Mouse (Mus musculus): Measurements from ENCODE around the gene Inpp5d.
"Not testable (repeated sequence)": the region's sequence is repeated elsewhere in the genome, so short reads cannot be mapped to it uniquely, and the experiment has no call there.

The Inpp5d gene

DNA sequence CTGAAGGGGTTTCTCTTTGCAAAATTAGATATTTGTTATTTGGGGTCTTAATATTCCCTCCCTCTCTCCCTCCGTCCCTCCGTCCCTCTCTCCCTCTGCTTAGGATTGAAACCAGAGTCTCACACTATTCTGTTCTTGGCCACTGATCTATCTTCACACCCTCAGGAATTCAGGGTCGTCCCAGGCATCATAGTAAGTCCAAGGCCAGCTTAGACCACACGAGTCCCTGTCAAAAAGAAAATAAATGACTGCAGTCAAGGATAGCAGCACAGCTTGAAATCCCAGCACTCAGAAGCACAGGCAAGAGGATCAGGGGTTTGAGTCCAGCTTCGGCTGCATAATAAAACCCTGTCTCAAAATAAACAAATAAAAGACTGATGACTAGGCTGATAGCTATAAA, 35.0 kb downstream of the Inpp5d start:
- in situ Hi-C loops (cut with MboI), result loop anchor here (5.0 kb wide), 1 partner anchor 33 kb away; the partner anchor contains the start of gene Inpp5d

DNA sequence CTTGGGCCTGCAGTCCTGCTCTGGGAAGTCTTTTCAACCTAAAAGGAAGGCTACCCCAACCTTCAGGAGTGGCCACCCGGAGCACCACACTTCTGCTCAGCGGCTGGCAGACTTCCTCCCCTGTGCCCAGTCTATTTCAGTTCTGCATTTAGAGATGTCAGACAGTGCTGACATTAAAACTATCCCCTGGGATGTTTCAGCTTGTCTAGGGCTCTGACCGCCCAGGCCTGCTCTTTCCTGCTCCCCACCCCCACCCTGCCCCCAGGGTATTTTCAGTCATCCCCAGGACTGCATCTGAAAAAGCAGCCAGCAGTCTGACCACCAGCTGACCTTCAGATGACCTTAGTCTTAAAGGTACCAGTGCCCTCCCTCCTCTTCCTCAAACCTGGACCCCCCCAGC, 38.0 kb downstream of the Inpp5d start:
- in situ Hi-C loops (cut with MboI), result loop anchor here (5.0 kb wide), 1 partner anchor 36 kb away; the partner anchor contains the start of gene Inpp5d

DNA sequence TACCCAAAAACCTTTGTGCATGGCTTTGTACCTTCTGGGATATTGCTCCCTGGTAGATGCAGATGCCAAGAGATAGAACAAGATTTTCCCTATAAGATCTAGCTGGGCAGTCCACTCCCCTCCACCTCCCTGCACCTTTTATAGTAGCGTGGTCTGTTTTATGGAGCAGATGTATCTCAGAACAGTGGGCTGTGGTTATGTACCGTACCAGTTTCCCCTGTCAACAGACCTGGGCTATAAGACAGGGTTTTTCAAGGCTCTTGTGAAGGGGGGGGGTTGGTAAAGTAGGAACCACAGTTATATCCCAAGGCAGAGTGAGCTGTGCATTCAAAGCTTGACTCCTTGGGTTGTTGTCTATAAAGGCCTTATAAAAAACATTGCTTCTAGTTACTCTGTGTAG, 38.4 kb downstream of the Inpp5d start:
- in situ Hi-C loops (cut with MboI), result loop anchor here (5.0 kb wide), 1 partner anchor 36 kb away; the partner anchor contains the start of gene Inpp5d

DNA sequence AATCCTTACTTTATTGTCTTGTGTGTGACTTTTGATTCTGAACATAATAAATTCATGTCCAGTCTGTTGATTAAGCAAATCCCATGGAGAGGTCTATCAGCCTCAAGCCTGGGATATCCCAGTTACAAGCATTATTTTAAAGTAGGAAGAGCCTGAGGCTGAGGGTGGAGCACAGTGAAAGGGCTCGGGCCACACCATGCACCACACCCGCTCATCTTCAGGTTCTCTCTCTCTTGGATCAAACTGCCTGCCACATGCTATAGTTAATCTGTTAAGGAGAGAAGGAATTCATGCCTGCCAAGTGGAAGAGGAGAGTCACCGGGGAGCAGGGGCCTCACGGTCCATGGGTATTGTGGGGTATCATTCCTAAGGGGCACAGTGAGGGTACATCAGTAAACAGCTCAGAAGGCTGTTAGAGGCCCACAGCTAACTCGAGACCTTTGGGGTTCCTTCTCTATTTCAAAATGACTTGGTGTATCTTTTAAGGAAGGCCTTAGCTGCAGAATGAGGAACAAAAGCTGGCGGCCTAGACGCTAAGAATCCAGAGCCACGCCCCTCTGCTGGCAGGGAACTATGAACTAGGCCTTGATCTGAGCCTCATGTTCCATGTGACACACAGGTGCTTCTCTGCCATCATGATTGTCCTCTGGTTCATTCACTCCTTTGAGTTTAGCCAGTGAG, 39.0 kb downstream of the Inpp5d start:
- in situ Hi-C loops (cut with MboI), result loop anchor here (5.0 kb wide), 1 partner anchor 37 kb away; the partner anchor contains the start of gene Inpp5d

DNA sequence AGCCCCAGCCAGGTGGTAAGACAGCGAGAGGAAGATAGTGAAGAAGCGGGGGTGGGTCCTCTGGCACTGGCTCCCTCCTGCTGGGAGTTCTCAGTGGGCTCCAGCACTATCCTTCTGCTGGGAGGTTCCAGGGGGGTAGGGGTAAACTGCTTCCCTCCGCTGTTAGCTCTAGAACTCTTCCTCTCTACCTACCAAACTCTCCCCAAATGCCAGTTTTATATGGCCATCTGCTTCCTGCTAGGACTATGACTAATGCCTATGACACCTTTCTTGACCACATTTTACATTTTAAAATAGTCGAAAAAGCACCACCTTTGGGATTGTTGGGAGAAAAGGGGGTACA, 39.5 kb downstream of the Inpp5d start:
- in situ Hi-C loops (cut with MboI), result loop anchor here (5.0 kb wide), 1 partner anchor 37 kb away; the partner anchor contains the start of gene Inpp5d

DNA sequence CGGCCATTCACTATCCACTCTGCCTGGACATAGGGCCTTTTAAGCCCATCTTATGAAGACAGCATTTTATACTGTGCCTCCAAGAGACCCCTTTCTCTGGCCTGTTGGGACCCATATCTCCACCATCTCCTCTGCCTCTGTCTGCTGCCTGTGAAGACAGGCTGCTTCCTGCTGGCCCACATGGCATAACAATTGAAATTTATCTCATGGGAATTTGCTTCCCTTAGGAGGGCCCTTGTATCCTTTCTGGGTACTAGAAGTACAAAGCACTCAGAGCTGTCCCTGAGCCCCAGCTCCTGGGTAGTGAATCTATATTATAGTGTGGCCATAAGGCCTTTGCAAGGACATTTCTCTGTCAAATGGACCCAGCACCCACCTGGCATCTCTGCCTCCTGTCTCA, 40.6 kb downstream of the Inpp5d start:
- in situ Hi-C loops (cut with MboI), result no loop called here

DNA sequence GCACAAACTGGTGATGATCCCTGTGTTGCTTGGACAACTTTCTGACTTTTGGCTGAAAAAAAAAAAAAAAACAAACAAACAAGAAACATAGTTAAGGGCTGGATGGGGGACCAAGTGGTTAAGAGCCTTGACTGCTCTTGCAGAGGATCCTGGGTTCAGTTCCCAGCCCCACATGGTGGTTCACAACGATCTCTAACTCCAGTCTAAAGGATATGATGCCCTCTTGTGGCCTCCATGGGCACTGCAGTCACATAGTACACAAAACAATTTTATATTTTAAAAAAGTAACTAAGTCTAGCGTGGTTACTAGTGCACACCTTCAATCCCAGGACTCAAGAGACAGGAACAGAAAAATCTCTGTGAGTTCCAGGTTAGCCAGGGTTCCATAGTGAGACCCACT, 43.9 kb downstream of the Inpp5d start:
- in situ Hi-C loops (cut with MboI), result no loop called here

DNA sequence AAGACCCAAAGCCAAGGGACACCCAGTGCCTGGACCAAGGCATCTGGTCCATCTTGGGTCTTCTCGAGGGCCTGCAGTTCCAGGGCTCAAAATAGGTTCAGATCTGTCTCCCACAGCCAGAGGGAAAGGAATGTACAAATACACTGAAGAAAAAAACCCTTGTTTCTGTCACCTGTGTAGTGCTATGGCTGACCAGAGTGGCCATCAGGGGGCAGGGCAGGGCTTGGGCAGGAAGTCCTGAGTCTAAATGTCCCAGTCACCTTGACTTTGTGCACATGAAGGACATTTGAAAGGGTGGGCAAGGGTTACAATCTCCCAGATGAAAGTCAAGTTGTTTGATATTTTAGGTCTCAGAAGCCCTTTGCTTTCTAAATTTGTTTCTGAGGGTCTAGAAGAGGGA, 46.9 kb downstream of the Inpp5d start:
- in situ Hi-C loops (cut with MboI), result no loop called here

DNA sequence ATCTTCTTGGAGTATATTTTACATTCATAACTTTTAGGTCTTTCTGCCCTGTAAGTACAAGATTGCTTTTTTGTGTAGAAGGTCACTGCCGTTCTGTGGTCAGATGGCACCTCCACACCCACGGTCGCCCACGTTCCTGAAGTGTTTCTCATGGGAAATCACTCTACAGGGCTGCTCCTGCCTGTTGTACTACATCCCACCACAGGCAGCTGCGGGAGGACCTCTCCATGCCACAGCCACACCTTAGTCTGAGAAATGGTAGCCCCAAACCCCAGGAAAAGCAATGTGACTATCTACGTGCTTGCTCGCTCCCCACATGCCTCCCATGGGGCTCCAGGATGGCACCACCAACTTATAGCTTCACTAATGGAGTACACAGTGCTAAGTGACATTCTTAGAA, 48.2 kb downstream of the Inpp5d start:
- in situ Hi-C loops (cut with MboI), result no loop called here

DNA sequence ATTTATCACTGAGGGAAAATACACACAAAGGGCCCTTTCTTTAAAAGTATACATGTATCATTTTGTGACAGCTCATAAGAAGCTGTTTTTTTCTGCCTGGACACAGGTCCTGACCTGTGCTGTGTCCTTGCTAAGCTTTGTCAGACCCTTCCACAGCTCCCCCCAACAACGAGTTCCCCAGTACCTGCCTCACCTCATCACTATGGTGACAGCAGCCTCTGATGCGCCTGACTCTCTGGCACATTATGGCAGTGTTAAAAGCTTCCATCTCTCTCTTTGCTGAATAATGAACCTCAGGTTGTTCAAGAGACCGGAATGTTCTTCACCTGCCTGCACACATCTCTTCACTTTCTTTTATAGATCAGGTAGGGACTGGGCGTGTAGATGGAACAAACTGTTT, 51.4 kb downstream of the Inpp5d start:
- in situ Hi-C loops (cut with MboI), result no loop called here

DNA sequence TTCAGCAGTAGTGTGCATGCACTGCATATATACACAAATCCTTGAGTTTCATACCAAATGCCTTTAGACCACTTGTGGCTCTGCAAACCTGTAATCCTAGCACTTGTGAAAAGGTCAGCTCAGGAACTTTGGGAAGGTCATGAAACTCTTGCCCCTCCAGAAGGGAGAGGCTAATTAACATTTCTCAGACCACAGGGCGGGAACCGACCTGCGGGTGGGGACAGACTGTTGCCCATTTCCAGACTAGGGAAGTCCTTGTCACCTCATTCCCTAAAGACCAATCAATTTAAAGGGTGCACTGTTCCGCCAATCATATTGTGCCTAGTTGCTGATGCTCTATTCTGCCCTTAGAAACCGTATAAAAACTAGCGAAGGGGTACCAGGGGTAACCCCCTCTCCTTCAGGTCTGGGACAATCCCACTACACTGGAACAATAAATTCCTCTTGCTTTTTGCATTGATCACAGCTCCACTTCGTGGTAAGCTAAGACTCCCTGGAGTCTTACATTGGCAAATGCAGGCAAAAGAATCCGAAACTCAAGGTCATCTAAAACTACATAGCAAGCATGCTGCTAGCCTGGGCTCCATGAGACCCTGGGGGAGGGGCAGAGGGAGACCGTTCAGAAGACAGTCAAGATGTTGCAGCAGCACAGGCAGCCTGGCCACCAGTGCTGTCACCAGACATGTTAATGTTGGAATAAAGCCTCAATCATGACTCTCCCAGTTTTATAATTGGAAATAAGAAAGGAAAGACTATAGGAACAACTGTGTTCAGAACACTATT, 53.9 kb downstream of the Inpp5d start:
- in situ Hi-C loops (cut with MboI), result no loop called here

DNA sequence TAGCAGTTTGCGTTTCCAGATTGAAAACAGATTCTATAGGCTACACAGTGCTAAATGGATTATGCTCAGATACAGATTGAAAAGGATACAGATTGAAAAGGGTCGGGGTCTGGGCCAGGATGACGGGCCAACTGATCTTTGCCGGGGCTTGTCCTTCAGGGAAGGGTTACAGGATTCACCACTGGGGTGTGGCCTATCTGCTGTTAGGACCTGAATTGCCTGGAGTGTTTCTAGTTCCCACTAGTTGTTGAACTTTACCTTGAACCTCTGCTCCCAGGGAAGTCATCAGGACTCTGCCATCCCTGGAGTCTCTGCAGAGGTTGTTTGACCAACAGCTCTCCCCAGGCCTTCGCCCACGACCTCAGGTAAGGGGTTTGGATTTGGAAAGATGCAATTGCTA, 55.9 kb downstream of the Inpp5d start:
- in situ Hi-C loops (cut with MboI), result no loop called here

DNA sequence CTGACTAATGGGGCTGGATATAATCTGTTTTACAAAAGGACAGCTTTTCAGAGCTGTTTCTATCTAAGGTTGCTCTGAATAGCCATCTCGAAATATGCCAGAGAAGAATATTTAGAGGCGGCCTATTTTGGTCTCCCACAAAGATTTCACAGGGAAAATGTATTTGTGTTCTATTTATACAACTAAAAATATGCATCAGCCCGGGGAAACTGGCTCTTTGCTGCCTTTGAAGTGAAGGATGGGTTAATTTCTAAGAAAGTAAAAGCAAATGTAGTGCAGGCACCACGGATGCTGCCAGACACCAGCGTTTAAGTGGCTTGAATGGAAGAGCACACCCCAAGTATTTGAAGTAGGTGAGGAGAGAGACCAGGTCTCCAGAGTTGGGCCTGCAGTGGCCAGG, 59.0 kb downstream of the Inpp5d start:
- in situ Hi-C loops (cut with MboI), result no loop called here

DNA sequence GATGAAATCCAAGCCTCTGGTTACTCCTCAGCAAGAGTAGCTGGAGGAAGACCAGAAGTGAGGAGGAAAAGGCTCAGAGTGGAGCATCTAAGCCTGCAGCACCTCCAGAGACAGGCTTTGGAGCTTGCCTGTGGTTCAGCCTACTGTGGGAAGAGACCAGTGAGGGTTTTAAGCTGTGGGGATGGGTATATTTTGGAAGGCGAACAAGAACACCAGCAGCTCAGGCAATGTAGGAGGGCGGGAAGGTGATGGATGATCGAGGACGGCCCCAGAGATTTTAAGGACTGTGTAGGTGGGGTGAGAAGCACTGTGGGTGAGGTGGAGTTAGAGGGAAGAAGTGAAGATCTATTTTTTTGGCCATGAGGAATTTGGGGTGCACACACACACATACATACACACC, 60.8 kb downstream of the Inpp5d start:
- in situ Hi-C loops (cut with MboI), result no loop called here

DNA sequence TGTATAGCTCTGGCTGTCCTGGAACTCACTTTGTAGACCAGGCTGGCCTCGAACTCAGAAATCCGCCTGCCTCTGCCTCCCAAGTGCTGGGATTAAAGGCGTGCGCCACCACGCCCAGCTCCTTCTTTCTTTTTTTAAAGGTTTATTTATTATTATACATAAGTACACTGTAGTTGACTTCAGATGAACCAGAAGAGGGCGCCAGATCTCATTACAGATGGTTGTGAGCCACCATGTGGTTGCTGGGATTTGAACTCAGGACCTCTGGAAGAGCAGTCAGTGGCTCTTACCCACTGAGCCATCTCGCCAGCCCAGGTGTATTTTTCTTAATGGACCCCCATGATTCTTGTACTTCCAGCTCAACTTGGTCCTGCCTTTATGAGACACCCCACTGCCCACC, 62.4 kb downstream of the Inpp5d start:
- in situ Hi-C loops (cut with MboI), result not testable (repeated sequence)

DNA sequence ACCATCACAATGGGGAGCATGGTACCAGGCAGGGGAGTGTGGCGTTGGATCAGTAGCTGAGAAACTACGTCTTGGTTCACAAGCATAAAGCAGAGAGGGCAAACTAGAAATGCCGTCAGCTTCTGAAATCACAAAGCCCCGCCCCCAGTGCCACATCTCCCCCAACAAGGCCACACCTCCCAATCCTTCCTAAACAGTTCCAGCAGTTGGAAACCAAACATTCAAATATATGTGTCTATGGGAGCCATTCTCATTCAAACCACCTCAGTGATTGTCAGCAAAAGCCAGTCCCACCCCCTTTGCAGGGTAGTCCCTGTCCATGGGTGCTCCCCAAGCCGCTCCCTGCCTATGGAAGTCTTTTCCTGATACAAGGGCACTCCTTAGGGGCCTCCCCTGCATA, 64.0 kb downstream of the Inpp5d start:
- in situ Hi-C loops (cut with MboI), result no loop called here

DNA sequence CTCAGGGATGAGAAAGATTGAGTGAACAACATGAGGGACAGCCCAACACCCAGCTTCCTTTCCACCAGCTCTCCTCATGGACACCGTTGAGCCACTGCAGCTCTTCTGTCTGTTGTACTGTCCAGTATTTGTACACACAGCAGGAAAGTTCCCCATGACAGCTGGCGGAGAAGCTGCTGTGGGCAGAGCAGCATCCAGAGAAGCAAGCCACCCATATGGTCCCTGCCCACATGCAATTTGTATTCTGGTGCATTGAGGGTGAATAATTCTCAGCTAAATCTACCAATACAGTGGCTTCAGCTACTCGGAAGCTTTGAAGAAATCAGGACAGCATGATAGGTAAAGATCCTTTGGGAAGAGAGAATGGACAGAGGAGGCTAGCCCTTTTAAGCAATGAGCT, 64.7 kb downstream of the Inpp5d start:
- in situ Hi-C loops (cut with MboI), result no loop called here

DNA sequence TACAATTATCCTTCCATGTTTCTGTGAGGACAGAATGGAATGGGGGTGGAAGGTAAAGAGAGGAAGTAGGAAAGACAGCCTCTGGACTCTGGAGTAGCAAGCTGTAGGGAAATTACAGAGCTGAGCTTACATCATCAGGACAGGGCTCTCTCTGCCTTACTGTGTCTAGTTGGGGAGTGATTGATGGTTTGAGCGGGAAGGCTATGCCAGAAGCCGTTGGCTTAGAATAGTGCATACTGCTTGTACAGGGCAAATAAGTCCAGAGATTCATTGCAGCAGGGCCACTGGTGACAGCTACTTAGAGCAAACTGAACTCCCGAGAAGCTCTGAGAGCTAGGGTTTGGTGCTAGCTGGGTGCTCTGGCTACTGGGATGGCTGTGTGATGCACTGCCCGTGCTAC, 66.2 kb downstream of the Inpp5d start:
- in situ Hi-C loops (cut with MboI), result no loop called here

DNA sequence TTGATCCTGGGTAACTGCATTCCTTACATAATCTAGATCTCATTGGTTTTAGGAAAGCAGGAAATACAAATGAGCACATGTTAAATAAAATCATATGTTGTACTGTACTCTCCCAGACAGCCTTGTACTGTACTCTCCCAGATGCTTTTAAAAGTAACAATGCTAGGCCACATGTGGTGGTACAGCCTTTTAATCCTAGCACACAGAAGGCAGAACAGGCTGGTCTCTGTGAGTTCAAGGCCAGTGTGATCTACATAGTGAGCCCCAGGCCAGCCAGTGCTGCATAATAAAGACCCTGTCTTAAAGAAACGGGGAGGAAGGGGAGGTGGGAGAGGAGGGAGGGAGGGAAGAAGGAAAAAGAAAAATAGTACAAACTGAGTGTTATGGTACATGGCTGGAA, 66.9 kb downstream of the Inpp5d start:
- in situ Hi-C loops (cut with MboI), result no loop called here

DNA sequence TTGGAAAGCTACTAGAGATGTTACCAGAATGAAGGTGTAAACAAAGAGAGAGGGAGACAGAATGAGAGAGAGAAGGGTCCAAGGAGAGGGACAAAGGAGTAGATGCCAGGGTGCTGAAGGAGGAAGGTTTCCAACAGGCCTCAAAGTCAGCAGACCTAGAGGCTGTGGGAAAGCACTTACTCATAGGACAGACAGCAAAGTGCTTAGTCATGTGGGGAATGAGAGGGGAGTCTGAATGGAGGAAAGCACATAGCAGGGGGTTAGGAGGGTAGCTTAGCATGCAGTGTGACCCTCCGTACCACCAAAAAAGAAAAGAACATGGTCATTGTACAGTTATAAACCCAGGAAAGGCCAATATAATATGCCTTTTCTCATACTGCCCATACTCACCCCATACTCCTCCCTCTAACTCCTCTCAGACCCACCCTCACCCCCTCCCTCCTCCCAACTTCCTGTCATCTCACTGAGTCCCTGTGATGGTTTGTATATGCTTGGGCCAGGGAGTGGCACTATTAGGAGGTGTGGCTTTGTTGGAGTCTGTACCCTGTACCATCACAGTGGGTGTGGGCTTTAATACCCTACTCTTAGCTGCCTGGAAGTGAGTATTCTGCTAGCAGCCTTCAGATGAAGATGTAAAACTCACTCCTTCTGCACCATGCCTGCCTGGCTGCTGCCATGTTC, 69.7 kb downstream of the Inpp5d start:
- in situ Hi-C loops (cut with MboI), result no loop called here

DNA sequence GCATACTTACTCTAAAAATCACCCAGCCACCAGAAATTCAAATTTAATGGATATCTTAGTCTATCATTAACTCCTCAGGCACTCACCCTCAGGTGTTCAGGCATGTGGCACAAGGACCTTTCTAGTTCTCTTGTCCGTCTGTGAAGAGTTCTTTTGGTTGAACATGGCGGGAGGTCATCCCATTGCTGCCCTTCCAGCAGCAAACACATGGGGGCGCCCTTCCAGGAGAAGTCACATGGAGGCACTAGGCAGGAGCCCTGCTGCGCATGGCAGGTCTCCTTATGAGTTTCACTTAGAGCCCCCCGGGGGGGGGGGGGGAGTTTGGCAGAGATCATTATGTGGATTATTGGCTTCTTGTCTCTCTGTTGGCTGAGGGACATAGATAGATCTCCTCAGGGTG, 76.2 kb downstream of the Inpp5d start:
- in situ Hi-C loops (cut with MboI), result no loop called here

DNA sequence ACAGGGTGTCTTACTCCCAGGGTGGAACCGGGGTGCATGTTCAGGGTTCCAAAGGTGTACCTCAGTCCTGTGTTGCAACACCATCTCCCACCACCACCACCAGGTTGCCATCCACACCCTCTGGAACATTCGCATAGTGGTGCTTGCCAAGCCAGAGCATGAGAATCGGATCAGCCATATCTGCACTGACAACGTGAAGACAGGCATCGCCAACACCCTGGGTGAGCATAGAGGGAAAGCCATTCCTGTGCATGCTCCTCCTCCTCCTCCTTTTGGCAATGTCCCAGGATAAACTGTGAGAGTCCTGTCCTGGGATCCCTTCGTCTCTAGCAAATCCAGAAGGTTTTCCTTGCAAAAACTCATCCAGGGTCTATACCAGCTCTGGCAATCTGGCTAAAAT, 77.9 kb downstream of the Inpp5d start:
- in situ Hi-C loops (cut with MboI), result no loop called here

DNA sequence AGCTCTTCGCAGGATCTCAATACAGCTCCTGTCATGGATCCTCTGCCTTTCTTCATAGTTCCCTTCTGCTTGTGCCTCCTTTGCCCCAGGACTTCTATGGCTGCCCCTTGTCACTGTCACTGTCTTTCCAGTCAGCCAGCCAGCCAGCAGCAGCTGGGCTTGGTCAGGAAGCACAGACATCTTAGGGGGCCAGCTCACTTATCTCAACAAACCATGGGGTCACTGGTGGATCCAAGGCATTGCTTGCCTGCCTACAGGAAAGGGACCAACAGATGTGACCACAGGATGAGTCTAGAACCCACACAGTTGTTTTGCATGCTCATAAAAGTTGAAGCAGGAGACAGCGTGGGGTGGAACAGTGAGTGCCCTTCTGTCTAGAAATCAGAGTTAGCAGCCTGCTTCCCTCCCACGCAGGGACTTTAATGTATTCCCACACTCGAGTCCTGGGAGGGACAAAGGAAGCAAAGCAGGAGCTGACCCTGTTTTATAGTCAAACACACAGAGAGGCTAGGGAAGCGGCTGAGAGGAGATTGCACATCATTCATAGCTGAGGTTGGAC, 79.9 kb downstream of the Inpp5d start:
- in situ Hi-C loops (cut with MboI), result no loop called here
